Mouse (Mus musculus): Measurements from ENCODE around the gene Plxnb1. TPM values are rescaled to one million over a fixed set of nuclear protein-coding genes. Genes with fewer than 3 reads are reported as not detected.
"Not testable (repeated sequence)": the region's sequence is repeated elsewhere in the genome, so short reads cannot be mapped to it uniquely, and the experiment has no call there.

Plxnb1 gene
- polyA plus RNA-seq, 1 experiment from 2014 or later, result 13.9 TPM

DNA sequence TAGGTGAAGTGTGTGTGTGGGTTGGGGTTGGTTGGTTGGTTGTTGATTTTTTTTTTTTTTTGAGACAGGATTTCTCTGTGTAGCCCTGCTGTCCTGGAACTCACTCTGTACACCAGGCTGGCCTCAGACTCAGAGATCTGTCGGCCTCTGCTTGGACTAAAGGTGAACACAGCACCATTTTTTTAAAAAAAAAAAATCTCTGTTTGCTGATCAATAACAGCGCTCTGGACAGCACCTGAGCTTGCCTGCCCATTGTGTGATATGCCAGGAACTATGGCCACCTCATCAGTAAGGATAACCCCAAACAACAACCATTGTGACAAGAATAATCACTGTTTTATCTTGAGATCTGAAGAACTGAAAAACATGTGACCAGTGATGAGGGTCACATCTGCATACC is 29.9 kb downstream of the Plxnb1 start:
- 83% methylated on average over 2 of the region's 2 CpGs for WGBS
- ATAC-seq (no peak), DNase-seq (ENCODE audit: low spot score) (no peak)
- no peak overlapping the region for H3K9ac ChIP-seq (ENCODE audit: low read length)
- no peak overlapping the region for H3K4me2 ChIP-seq (ENCODE audit: low read length)
- peaks cover 2% of the 10 kb centered on the region; the same call in 1 of the 2 replicates for H3K36me3 ChIP-seq (ENCODE audit: control insufficient read depth, insufficient read depth, low read length)
- H3K27ac ChIP-seq (ENCODE audit: low read depth, low read length), result no peak overlapping the region
- H3K4me1 ChIP-seq (ENCODE audit: control insufficient read depth, insufficient read depth, low read length), result no peaks in the 10 kb centered on the region
- H3K4me3 ChIP-seq (ENCODE audit: low read depth, low read length), result no peak overlapping the region
- H3K9me3 ChIP-seq (replicated peaks; ENCODE audit: control insufficient read depth, low read length), result no peaks in the 10 kb centered on the region
- H3K27me3 ChIP-seq (replicated peaks; ENCODE audit: control insufficient read depth, insufficient read depth, low read length), result no peaks in the 10 kb centered on the region

- no peak for DNase-seq (ENCODE audit: low spot score)
- no peaks in the 10 kb centered on the region for H3K4me1 ChIP-seq (ENCODE audit: control insufficient read depth, insufficient read depth, low read length)
- 0 out of 2 replicates have a peak, but pooled peaks cover 2% of the 10 kb centered on the region for H3K36me3 ChIP-seq (ENCODE audit: control insufficient read depth, insufficient read depth, low read length)
Observed at GRCm38 (mm10) chr9:109125481-109125880, 30.3 kb downstream of the Plxnb1 start.

GRCm38 (mm10) chr9:109127076-109127475 is 31.9 kb downstream of the Plxnb1 start:
- WGBS, result 76% methylated on average over 4 of the region's 4 CpGs
- ATAC-seq, result no peak
- no peak for DNase-seq (ENCODE audit: low spot score)

More at GRCm38 (mm10) chr9:109125481-109125880, 30.3 kb downstream of the Plxnb1 start:
- H3K9me3 ChIP-seq (replicated peaks; ENCODE audit: control insufficient read depth, low read length), result no peaks in the 10 kb centered on the region
- no peak overlapping the region for H3K4me3 ChIP-seq (ENCODE audit: low read depth, low read length)
- H3K9ac ChIP-seq (ENCODE audit: low read length), result no peak overlapping the region
- no peak overlapping the region for H3K4me2 ChIP-seq (ENCODE audit: low read length)
- WGBS, result 79% methylated on average over 3 of the region's 3 CpGs
- ATAC-seq, result no peak
- no peaks in the 10 kb centered on the region for H3K27me3 ChIP-seq (replicated peaks; ENCODE audit: control insufficient read depth, insufficient read depth, low read length)
- no peak overlapping the region for H3K27ac ChIP-seq (ENCODE audit: low read depth, low read length)

GRCm38 (mm10) chr9:109128211-109128610 is 33.0 kb downstream of the Plxnb1 start:
- H3K4me2 ChIP-seq (ENCODE audit: low read length), result no peak overlapping the region
- H3K27me3 ChIP-seq (replicated peaks; ENCODE audit: control insufficient read depth, insufficient read depth, low read length), result no peaks in the 10 kb centered on the region
- WGBS, result 53% methylated on average over 3 of the region's 3 CpGs
- no peak for ATAC-seq
- no peak overlapping the region for H3K9ac ChIP-seq (ENCODE audit: low read length)
- H3K4me3 ChIP-seq (ENCODE audit: low read depth, low read length), result no peak overlapping the region
- peak; percentile 38 for DNase-seq (ENCODE audit: low spot score)
- H3K27ac ChIP-seq (ENCODE audit: low read depth, low read length), result no peak overlapping the region
- H3K4me1 ChIP-seq (ENCODE audit: control insufficient read depth, insufficient read depth, low read length), result no peaks in the 10 kb centered on the region
- no peaks in the 10 kb centered on the region for H3K36me3 ChIP-seq (ENCODE audit: control insufficient read depth, insufficient read depth, low read length)
- no peaks in the 10 kb centered on the region for H3K9me3 ChIP-seq (replicated peaks; ENCODE audit: control insufficient read depth, low read length)

More at GRCm38 (mm10) chr9:109127076-109127475, 31.9 kb downstream of the Plxnb1 start:
- Histone ChIP-seq H3K27ac (ENCODE audit: low read depth, low read length) (no peak overlapping the region), H3K9me3 (replicated peaks; ENCODE audit: control insufficient read depth, low read length) (no peaks in the 10 kb centered on the region), H3K36me3 (ENCODE audit: control insufficient read depth, insufficient read depth, low read length) (no peaks in the 10 kb centered on the region), H3K4me1 (ENCODE audit: control insufficient read depth, insufficient read depth, low read length) (no peaks in the 10 kb centered on the region), H3K27me3 (replicated peaks; ENCODE audit: control insufficient read depth, insufficient read depth, low read length) (no peaks in the 10 kb centered on the region), H3K4me3 (ENCODE audit: low read depth, low read length) (no peak overlapping the region), H3K4me2 (ENCODE audit: low read length) (no peak overlapping the region), H3K9ac (ENCODE audit: low read length) (no peak overlapping the region)

- DNase-seq (ENCODE audit: low spot score) (no peak), ATAC-seq (no peak)
- Histone ChIP-seq H3K27me3 (replicated peaks; ENCODE audit: control insufficient read depth, insufficient read depth, low read length) (no peaks in the 10 kb centered on the region), H3K9ac (ENCODE audit: low read length) (no peak overlapping the region), H3K4me2 (ENCODE audit: low read length) (no peak overlapping the region), H3K36me3 (ENCODE audit: control insufficient read depth, insufficient read depth, low read length) (no peaks in the 10 kb centered on the region), H3K4me1 (ENCODE audit: control insufficient read depth, insufficient read depth, low read length) (no peaks in the 10 kb centered on the region), H3K27ac (ENCODE audit: low read depth, low read length) (no peak overlapping the region), H3K9me3 (replicated peaks; ENCODE audit: control insufficient read depth, low read length) (no peaks in the 10 kb centered on the region), H3K4me3 (ENCODE audit: low read depth, low read length) (no peak overlapping the region)
- 91% methylated on average over 5 of the region's 5 CpGs for WGBS
Observed at GRCm38 (mm10) chr9:109130076-109130475, 34.9 kb downstream of the Plxnb1 start.

GRCm38 (mm10) chr9:109140414-109140813 is 45.2 kb downstream of the Plxnb1 start:
- not testable (repeated sequence) for DNase-seq (ENCODE audit: low spot score); H3K27me3 ChIP-seq (replicated peaks; ENCODE audit: control insufficient read depth, insufficient read depth, low read length); ATAC-seq; H3K9ac ChIP-seq (ENCODE audit: low read length); H3K4me2 ChIP-seq (ENCODE audit: low read length); H3K27ac ChIP-seq (ENCODE audit: low read depth, low read length); H3K9me3 ChIP-seq (replicated peaks; ENCODE audit: control insufficient read depth, low read length); H3K36me3 ChIP-seq (ENCODE audit: control insufficient read depth, insufficient read depth, low read length); H3K4me1 ChIP-seq (ENCODE audit: control insufficient read depth, insufficient read depth, low read length); H3K4me3 ChIP-seq (ENCODE audit: low read depth, low read length)
- 72% methylated on average over 4 of the region's 4 CpGs for WGBS

- Histone ChIP-seq H3K36me3 (ENCODE audit: control insufficient read depth, insufficient read depth, low read length) (no peaks in the 10 kb centered on the region), H3K4me3 (ENCODE audit: low read depth, low read length) (no peak within 1 kb of the TSS), H3K9me3 (replicated peaks; ENCODE audit: control insufficient read depth, low read length) (no peaks in the 10 kb centered on the region), H3K4me1 (ENCODE audit: control insufficient read depth, insufficient read depth, low read length) (no peaks in the 10 kb centered on the region), H3K27me3 (replicated peaks; ENCODE audit: control insufficient read depth, insufficient read depth, low read length) (no peaks in the 10 kb centered on the region), H3K9ac (ENCODE audit: low read length) (no peak within 1 kb of the TSS), H3K4me2 (ENCODE audit: low read length) (no peak within 1 kb of the TSS), H3K27ac (ENCODE audit: low read depth, low read length) (no peak within 1 kb of the TSS)
- ATAC-seq (no peak), DNase-seq (ENCODE audit: low spot score) (no peak)
- WGBS, result 64% methylated on average over 3 of the region's 3 CpGs
Observed at GRCm38 (mm10) chr9:109161941-109162340, 66.8 kb downstream of the Plxnb1 start, which contains the start of gene Fbxw21. Fbxw21 (minus strand) TSS chr9:109162041.

DNA sequence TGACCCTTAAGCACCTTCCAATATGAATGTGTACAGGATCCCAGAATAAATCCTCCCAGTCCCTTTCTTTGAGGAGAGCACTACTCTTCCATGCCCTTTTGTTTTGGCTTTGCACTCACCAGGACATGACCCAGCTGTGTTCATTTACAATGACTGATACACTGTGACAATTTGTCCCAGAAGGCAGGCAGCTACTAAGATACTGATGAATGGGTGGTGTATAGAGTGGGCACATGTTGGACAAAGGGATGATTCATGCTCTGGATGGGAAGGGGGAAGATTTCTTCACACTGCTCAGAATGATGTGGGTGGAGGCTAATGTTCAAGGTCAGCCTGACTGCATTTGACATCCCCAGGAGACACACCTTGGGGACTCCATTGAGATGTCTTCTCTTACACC is 72.1 kb downstream of the Plxnb1 start:
- ATAC-seq, result no peak
- no peaks in the 10 kb centered on the region for H3K36me3 ChIP-seq (ENCODE audit: control insufficient read depth, insufficient read depth, low read length)

More for the DNA sequence above, 72.1 kb downstream of the Plxnb1 start:
- no peak overlapping the region for H3K27ac ChIP-seq (ENCODE audit: low read depth, low read length)
- H3K27me3 ChIP-seq (replicated peaks; ENCODE audit: control insufficient read depth, insufficient read depth, low read length), result no peaks in the 10 kb centered on the region
- no peaks in the 10 kb centered on the region for H3K4me1 ChIP-seq (ENCODE audit: control insufficient read depth, insufficient read depth, low read length)
- H3K9ac ChIP-seq (ENCODE audit: low read length), result no peak overlapping the region
- H3K4me2 ChIP-seq (ENCODE audit: low read length), result no peak overlapping the region
- DNase-seq (ENCODE audit: low spot score), result no peak
- 0 out of 2 replicates have a peak, but pooled peaks cover 3% of the 10 kb centered on the region for H3K9me3 ChIP-seq (replicated peaks; ENCODE audit: control insufficient read depth, low read length)
- H3K4me3 ChIP-seq (ENCODE audit: low read depth, low read length), result no peak overlapping the region
